Mouse (Mus musculus): Measurements from ENCODE around the gene Mast1. TPM values are rescaled to one million over a fixed set of nuclear protein-coding genes. Genes with fewer than 3 reads are reported as not detected.

Gene Mast1
- 1 to 10 TPM in 1 of 2 experiments, under 1 TPM in 1; 0.64 to 1.0 TPM for polyA plus RNA-seq (2017; shearing (Covaris generic))

DNA sequence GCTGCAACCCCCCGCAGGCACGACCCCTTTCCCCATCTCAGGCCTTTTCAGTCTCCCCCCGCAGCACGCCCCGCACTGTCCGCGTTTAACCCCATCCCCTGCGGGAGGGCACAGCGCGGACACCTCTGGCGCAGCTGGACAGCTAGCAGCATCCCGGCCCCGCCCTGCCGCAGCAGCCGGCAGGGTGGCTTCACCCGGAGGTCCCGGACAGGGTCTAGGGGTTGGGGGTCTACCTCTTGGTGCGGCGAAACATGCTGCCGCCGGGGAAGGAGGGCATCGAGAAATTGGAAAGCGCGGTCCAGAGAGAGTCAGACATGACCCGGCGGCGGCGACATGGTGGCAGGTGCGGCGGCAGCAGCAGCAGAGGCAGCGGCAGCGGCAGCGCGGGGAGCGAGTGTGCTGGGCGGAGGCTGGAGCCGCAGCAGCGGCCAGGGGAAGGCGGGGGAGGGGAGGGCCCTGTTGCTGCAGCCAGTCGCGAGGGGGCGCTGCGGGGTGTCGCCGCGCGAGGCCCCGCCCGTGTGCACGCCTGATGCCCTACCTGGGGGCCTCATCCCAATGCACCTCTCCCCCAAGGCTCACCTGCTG lies at the start of gene Mast1:
TSS of gene Mast1 (minus strand) at position 398 of the 585 bp plus-strand sequence.
- ATAC-seq = no peak

- no peak for ATAC-seq
Observed at GRCm38 (mm10) chr8:84986379-84986945, 49.3 kb upstream of the Mast1 start.

- ATAC-seq = peak; percentile 60
Observed at GRCm38 (mm10) chr8:84985684-84986378, 48.7 kb upstream of the Mast1 start.

- ATAC-seq = peak; percentile 1
Observed at GRCm38 (mm10) chr8:84985049-84985683, 48.0 kb upstream of the Mast1 start.

DNA sequence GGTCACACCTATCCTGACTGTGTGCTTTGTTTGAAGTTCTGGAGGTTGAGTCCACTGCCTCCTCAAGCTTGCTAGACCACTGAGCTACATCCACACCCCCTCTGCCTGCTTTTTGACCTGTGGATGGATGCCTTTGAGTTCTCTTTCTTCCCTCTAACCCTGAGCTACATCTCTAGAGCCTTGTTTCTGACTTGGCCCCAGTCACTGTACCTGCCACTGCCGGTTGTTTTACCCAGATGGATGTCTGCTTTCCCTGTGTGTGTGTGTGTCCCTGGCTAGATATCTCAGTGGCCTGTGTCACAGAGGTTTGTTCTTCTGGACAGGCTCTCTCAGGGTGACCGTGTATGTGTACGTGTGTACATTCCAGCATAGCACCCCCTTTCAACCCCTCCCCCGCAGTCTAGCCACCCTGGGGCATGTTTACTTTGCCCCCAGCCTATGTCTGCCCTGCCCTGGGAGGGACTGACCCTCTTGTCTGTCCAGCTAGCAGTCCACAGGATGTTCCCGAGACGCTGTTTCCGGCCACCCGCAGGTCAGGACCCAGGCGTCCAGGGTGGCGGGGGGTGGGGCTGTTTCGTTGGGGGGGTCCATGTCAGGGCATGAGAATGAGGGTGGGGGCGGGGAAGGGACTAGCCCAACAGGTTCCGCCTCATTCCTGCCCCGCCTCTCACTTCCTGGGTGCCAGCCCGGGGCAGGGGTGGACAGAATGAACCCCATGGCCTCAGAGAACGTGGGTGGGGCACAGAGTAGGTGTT lies 47.3 kb upstream of the Mast1 start:
- ATAC-seq = no peak

DNA sequence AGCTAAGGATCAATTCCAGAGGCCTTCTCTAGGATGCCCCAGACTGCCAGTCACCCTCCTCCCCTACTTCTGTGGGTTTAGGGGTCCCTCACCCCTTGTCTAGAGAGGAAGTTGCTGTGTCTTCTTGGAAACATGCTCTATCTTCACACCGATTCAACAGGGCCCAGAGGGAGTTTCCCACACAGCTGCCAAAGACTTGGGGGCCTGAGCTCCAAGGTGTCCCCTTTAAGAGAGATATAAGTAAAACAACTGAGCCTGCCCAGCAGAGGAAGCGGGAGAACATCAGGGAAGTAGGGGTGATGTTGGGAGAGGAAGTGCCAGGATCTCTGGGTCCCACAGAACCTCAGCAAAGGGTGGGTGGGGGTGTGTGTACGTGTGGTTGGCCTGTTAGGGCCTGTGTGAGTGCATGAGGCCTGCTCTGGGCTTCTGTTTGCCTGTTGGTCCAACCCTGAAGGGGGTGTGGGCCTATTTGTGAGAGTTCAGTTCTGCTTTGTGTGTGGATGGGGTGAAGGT lies 45.4 kb upstream of the Mast1 start:
- ATAC-seq = no peak

DNA sequence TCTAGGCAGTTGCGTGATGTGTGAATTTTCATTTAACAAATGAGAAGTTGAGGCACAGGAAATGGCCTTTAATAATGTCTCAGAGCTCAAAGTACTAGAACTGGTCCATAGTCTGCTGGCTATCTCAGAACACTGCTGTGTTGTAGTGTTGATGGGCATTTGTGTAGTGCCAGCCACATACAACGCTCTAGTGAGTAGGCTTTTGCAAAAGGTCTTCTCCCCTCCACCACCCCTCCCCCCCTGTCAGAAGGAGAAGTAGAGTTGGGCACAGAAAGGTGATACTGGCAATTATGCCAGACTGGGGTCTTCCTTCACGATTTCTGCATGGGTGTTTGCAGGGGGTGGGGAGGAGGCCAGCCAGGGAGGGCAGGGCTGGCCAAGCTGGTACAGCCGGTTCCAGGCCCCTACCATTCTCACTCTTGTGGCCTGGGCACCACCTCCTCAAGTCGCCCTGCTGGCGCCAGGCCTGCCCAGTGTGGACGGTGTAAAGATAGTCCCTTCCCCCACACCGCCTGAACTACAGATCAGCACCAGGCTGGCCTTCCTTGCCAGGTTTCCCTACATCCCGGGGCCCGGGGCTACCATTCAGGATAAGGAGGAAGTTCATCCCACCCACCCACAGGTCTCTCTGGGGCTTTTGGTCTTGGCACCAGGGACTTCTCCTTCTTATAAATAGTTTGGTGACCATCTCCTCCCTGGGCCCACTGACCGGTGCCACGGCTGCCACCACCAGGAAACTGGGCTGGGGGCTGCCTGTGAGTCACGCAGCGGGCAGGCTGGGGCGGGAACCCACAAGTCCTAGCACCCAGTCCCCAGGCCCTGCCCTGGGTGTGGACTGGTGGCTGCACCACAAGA lies 44.7 kb upstream of the Mast1 start:
- no peak for ATAC-seq

GRCm38 (mm10) chr8:84980622-84981358 lies 43.6 kb upstream of the Mast1 start:
- no peak for ATAC-seq

DNA sequence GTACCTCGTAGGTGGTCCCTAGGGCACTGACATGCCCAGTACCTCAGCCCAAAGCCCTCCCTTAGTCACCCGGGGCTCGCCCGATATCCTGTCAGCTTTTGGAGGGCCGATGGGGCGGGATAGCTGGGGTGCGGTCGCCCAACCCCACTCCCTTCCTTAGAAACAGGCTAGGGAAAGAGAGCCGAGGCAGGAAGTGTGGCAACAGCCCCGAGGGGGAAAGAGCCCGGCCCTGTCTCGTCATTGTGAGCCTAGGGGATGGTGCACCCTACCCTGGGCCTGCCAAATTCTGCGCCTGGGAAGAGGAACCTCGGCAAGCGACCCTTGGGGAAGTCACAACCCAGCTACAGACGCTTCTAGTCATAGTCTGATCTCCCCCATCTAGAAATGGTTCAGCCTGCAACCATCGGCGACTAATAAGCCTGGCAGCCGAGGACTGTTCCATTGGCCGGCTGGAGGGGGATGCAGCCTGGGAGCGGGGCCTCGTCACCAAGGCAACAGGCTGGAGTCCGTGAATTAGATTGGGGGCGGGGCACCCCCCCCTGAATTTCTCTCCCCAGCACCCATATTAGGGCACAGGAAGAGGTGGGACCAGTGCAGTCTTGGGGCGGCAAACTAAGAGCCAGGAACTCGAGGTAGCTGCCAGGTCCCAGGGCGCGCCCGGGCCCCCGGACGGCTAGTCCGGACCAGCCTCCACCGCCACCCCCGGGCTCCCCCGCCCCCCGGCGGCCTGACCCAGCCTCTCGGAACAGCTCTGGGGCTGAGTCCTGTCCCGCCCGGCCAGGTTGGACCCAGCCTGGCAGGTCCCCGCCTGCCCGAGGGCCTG lies 42.7 kb upstream of the Mast1 start:
- peak; percentile 26 for ATAC-seq

DNA sequence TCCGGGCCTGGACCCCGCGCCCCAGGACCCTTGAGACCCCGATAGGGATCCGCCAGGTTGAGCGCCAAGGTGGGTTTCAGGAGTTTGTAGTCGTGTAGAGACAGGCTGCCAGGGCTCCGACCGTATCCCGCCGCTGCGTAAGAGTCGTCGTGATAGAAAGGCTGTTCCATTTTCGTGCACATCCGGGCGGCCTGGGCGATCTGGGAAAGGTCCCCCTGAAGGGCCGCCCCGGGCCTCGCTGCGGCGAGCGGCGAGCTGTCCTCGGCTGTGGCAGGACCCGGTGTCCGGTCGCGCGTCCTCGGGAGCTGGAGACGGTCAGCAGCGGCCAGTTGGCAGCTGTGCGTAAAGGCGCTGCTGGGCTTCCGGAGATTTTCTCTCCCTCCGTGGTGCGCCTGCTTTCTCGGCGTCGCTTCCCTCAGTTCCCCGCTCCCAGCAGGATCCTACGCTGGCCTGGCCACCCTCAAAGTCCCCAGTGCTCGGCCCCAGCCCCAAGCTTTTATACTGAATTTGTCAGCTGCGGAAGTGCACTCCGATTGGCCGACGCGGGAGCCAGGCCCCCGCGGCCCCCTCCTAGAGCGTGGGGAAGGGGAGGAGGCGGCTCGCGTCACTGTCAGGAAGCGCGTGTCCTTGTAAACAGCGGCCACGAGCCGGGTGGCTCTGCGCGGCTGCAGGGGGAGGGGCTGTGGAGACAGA lies 41.2 kb upstream of the Mast1 start, which contains the start of gene Junb:
TSS of gene Junb (minus strand) at position 471 of the 693 bp plus-strand sequence.
- peak; percentile 36 for ATAC-seq

DNA sequence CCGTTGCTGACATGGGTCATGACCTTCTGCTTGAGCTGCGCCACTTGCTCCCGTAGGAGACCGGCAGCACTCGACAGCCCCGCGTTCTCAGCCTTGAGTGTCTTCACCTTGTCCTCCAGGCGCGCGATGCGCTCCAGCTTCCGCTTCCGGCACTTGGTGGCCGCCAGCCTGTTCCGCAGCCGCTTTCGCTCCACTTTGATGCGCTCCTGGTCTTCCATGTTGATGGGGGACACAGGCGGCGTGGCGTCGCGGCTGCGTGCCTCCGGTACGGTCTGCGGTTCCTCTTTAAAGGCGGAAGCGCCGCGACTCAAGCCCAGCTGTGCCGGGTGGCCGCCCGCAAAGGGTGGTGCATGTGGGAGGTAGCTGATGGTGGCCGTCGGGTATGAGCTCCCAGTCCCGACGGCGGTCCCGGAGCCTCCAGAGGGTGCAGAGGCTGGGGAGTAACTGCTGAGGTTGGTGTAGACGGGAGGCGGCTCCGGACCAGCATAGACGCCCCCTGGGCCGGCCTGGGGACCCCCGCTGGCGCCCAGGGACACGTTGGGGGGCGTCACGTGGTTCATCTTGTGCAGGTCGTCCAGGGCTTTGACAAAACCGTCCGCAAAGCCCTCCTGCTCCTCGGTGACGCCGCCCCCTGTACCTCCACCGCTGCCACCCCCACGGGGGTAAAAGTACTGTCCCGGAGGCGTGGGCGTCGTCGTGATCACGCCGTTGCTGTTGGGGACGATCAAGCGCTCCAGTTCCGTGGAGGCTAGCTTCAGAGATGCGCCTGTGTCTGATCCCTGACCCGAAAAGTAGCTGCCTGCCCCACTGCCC lies 40.5 kb upstream of the Mast1 start:
- ATAC-seq = peak; percentile 2

DNA sequence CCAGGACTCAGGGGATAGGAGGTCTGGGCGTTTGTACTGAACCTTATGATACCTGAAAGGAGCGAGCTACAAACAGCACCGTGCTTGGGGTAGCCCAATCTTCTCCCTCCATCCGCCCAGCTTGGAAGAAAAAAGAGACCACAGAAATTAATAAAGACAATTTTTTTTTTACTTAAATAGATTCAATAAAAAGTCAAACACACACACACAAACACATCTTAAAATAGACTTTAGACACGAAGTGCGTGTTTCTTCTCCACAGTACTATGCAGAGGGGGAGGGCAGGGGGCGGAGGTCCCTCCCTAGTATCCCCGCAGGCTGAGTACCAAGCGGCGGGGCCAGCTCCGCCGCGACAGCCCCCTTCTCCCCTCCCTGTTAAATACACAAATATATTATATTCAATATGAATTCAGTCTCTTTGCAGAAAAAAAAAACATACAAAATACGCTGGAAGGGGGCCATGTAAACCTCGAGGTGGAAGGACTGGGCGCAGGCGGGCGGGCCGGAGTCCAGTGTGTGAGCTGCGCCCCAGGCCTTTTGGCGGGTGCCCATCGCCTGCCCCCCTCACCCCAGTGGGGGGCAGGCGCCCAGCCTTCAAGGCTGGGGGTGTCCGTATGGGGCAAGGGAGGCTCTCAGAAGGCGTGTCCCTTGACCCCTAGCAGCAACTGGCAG lies 39.7 kb upstream of the Mast1 start:
- ATAC-seq = peak; percentile 0

- peak; percentile 46 for ATAC-seq
Observed at GRCm38 (mm10) chr8:84976031-84976762, 39.0 kb upstream of the Mast1 start.

DNA sequence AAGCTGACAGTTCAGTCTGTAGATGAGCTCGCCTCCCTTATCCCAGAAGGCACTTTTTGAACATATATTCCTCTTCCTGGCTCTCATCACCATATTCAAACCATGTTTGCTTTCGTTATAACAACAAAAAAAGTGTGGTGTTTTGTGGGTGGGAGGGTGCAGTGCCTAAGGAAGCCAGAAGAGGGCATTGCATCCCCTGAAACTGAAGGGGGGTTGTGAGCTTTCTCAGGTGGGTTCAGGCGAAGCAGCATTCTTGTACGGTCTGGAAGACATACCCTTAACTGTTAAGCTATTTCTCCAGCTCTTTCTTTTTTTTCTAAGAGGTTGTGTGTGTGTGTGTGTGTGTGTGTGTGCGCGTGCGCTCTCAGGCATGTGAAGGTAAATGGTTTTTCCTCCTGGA lies 38.3 kb upstream of the Mast1 start:
- ATAC-seq = no peak

DNA sequence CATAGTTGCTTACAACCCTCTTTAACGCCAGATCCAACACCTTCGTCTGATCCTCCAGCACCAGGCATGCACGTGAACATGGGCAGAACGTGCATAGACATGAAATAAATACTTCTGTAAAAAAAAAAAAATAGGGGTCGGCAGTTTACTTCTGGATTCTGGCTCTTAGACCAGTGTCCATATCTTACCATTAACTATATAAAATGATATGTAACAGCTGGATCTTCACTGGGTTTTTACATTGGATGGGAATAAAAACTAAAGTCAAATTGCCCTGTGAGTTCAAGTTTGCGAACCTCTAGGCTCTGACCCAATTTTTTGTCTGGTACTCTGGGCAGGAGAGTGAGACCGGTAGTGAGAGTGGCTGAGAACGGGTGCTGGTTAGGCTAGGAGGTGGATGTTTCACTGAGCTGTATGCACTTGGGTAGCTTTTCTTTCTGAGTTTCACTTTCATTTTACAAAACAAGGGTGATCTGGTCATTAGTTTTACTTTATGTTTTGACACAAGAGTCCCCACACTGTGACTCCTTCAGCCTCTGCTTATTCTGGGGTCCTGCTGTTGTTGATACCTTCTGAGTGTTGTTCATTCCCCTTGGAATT lies 37.5 kb upstream of the Mast1 start:
- no peak for ATAC-seq

DNA sequence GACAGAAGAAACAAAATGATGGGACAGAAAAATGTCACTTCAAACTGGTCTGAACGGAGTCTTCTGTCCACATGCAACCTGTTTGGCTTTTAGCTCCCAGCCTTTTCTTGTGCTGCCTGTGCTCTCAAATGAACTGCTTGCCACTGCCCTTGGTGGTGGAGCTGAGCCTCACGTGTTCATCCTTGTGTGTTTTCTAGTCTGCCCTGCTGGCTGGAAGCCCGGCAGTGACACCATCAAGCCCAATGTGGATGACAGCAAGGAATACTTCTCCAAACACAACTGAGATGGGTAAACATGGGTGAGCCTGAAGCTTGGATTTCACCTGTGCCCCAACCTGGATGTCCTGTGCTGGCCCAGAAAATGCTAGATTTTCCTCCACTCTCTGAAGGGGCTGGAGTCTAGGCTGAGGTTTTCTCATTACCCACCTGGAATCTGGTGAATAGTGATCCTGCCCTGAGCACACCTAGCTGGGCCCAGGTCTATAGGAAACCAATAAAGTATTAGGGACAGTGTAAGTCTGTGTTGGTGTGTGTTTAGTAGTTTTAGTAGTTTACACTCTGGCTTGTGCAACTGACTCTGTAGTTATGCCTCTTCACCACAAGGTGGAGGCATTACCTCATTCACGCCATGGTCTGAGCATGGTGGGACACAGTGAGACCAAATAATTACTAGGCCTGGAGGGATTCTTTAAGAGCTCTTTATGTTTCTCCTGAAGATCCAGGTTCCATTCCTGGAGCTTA lies 36.8 kb upstream of the Mast1 start:
- no peak for ATAC-seq
